Mouse (Mus musculus) hindbrain, embryonic 10.5 days (tissue): ENCODE data around the gene Abi3. TPM values are rescaled to one million over a fixed set of nuclear protein-coding genes. Genes with fewer than 3 reads are reported as not detected.

Experiments used
- DNase-seq: peaks from one replicate; pipeline ENCODE4 v3.0.0-alpha.2; 2017; ENCODE audit warnings: low spot score
- H3K27ac ChIP-seq: fragments of 300-500 bp; sonication (generic); 2 replicates; pipeline ENCODE4 v1.5.1; 2016; ENCODE audit warnings: mild to moderate bottlenecking, moderate library complexity
- H3K27me3 ChIP-seq: fragments of 300-500 bp; sonication (generic); 2 replicates; pipeline ENCODE4 v1.6.1; 2016; ENCODE audit warnings: mild to moderate bottlenecking; ENCODE audit not compliant: poor library complexity, insufficient read depth, severe bottlenecking
- H3K36me3 ChIP-seq: fragments of 300-500 bp; sonication (generic); 2 replicates; pipeline ENCODE4 v1.6.1; 2016; ENCODE audit warnings: mild to moderate bottlenecking, moderate library complexity
- H3K4me1 ChIP-seq: fragments of 300-500 bp; sonication (generic); replicated peaks from 2 replicates; pipeline ENCODE4 v1.6.1; 2016; ENCODE audit warnings: mild to moderate bottlenecking
- H3K4me3 ChIP-seq: fragments of 300-500 bp; sonication (generic); 2 replicates; pipeline ENCODE4 v1.5.1; 2016; ENCODE audit warnings: mild to moderate bottlenecking, moderate library complexity
- H3K9me3 ChIP-seq: fragments of 300-500 bp; sonication (generic); 2 replicates; pipeline ENCODE4 v1.6.1; 2016; ENCODE audit warnings: mild to moderate bottlenecking, moderate library complexity
- WGBS: fragments of 180-500 bp; shearing (Covaris S2); methylation state at CpG from one replicate; pipeline ENCODE4 v1.1.7; 2016; 5-methylcytosine and 5-hydroxymethylcytosine counted together
- polyA plus RNA-seq: library from polyadenylated mRNA; unstranded; fragments of >200 nt; fragmentation: Nextera tagmentation; extraction: Ambion mirVana; gene quantifications from 2 replicates; pipeline ENCODE4 v1.2.1, GENCODE M21; 2016

The Abi3 gene
- polyA plus RNA-seq, 1 experiment from 2014 or later, result 4.4 TPM

GRCm38 (mm10) chr11:95835832-95836231 is 6.4 kb downstream of the Abi3 start:
- no peak for DNase-seq

GRCm38 (mm10) chr11:95834742-95835710 is 7.2 kb downstream of the Abi3 start:
- H3K9me3 ChIP-seq, result no peaks in the 10 kb centered on the region
- H3K27me3 ChIP-seq, result peaks cover 85% of the 10 kb centered on the region
- H3K4me1 ChIP-seq, result peaks cover 70% of the 10 kb centered on the region
- peak overlapping the region; percentile 30; the same call in 1 of the 2 replicates for H3K4me3 ChIP-seq
- peak overlapping the region; percentile 29; the same call in 1 of the 2 replicates for H3K27ac ChIP-seq
- 23% methylated on average over 15 of the region's 15 CpGs for WGBS
- no peak for DNase-seq
- no peaks in the 10 kb centered on the region for H3K36me3 ChIP-seq

More at GRCm38 (mm10) chr11:95835832-95836231, 6.4 kb downstream of the Abi3 start:
- Histone ChIP-seq H3K4me3 (no peak overlapping the region), H3K9me3 (no peaks in the 10 kb centered on the region), H3K27ac (0 out of 2 replicates have a peak overlapping the region, but pooled peaks have one; percentile 9), H3K27me3 (peaks cover 84% of the 10 kb centered on the region), H3K4me1 (peaks cover 62% of the 10 kb centered on the region), H3K36me3 (no peaks in the 10 kb centered on the region)
- WGBS, result 43% methylated on average over 6 of the region's 6 CpGs

GRCm38 (mm10) chr11:95834143-95834667 is 8.1 kb downstream of the Abi3 start:
- peaks cover 93% of the 10 kb centered on the region for H3K27me3 ChIP-seq
- WGBS, result 4% methylated on average over 22 of the region's 22 CpGs
- H3K9me3 ChIP-seq, result no peaks in the 10 kb centered on the region
- peak overlapping the region; percentile 29; the same call in 1 of the 2 replicates for H3K27ac ChIP-seq
- peak overlapping the region; percentile 30 for H3K4me3 ChIP-seq
- H3K36me3 ChIP-seq, result no peaks in the 10 kb centered on the region
- peaks cover 74% of the 10 kb centered on the region for H3K4me1 ChIP-seq
- DNase-seq, result peak; percentile 30

- DNase-seq, result no peak
- H3K4me1 ChIP-seq, result peaks cover 69% of the 10 kb centered on the region
- peak overlapping the region; percentile 30 for H3K4me3 ChIP-seq
- 4% methylated on average over 18 of the region's 18 CpGs for WGBS
- no peaks in the 10 kb centered on the region for H3K9me3 ChIP-seq
- H3K27me3 ChIP-seq, result peaks cover 95% of the 10 kb centered on the region
- H3K27ac ChIP-seq, result no peak overlapping the region
- H3K36me3 ChIP-seq, result no peaks in the 10 kb centered on the region
These were observed 8.6 kb downstream of the Abi3 start for GRCm38 (mm10) chr11:95833631-95834142.

GRCm38 (mm10) chr11:95833006-95833570 is 9.2 kb downstream of the Abi3 start:
- 26% methylated on average over 8 of the region's 8 CpGs for WGBS
- Histone ChIP-seq H3K36me3 (no peaks in the 10 kb centered on the region), H3K4me3 (peak overlapping the region; percentile 30; the same call in 1 of the 2 replicates), H3K4me1 (peaks cover 66% of the 10 kb centered on the region), H3K27me3 (peaks cover 100% of the 10 kb centered on the region), H3K9me3 (no peaks in the 10 kb centered on the region), H3K27ac (no peak overlapping the region)
- no peak for DNase-seq

- WGBS, result 32% methylated on average over 18 of the region's 18 CpGs
- no peaks in the 10 kb centered on the region for H3K9me3 ChIP-seq
- H3K36me3 ChIP-seq, result no peaks in the 10 kb centered on the region
- DNase-seq, result no peak
- no peak overlapping the region; the same call in 1 of the 2 replicates for H3K27ac ChIP-seq
- peaks cover 67% of the 10 kb centered on the region for H3K4me1 ChIP-seq
- no peak overlapping the region for H3K4me3 ChIP-seq
- peaks cover 99% of the 10 kb centered on the region for H3K27me3 ChIP-seq
These were observed 9.9 kb downstream of the Abi3 start for GRCm38 (mm10) chr11:95832129-95833005.

GRCm38 (mm10) chr11:95831641-95832040 is 10.6 kb downstream of the Abi3 start:
- H3K36me3 ChIP-seq, result no peaks in the 10 kb centered on the region
- no peaks in the 10 kb centered on the region for H3K9me3 ChIP-seq
- peaks cover 99% of the 10 kb centered on the region for H3K27me3 ChIP-seq
- 5% methylated on average over 15 of the region's 15 CpGs for WGBS
- no peak overlapping the region; the same call in 1 of the 2 replicates for H3K27ac ChIP-seq
- 0 out of 2 replicates have a peak overlapping the region, but pooled peaks have one; percentile 41 for H3K4me3 ChIP-seq
- peaks cover 73% of the 10 kb centered on the region for H3K4me1 ChIP-seq
- peak; percentile 55 for DNase-seq

DNA sequence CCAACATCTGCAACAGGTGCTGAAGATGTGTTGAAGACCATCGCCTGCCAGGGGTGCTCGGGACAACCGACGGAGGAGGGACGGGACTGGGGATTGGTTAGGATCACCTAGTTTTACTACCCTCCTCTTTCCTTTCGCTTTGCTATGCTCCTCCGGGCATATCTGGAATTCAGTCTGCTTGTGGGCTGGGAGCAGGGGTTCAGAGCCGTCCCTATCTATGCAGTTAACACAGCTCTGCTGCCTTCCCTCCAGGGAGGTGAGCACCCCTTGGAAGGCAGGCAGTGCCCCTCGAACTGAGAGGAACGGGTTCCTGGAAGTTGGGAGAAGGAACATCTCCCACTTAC is 11.0 kb downstream of the Abi3 start:
- Histone ChIP-seq H3K36me3 (no peaks in the 10 kb centered on the region), H3K27me3 (peaks cover 99% of the 10 kb centered on the region), H3K4me1 (peaks cover 73% of the 10 kb centered on the region), H3K4me3 (peak overlapping the region; percentile 41), H3K27ac (no peak overlapping the region), H3K9me3 (no peaks in the 10 kb centered on the region)
- WGBS, result 8% methylated on average over 10 of the region's 10 CpGs
- peak; percentile 32 for DNase-seq

GRCm38 (mm10) chr11:95830411-95831275 is 11.6 kb downstream of the Abi3 start:
- Histone ChIP-seq H3K36me3 (no peaks in the 10 kb centered on the region), H3K9me3 (no peaks in the 10 kb centered on the region), H3K27me3 (peaks cover 99% of the 10 kb centered on the region), H3K4me3 (peak overlapping the region; percentile 41), H3K4me1 (peaks cover 68% of the 10 kb centered on the region), H3K27ac (no peak overlapping the region)
- WGBS, result 3% methylated on average over 80 of the region's 80 CpGs
- DNase-seq, result peak; percentile 46

DNA sequence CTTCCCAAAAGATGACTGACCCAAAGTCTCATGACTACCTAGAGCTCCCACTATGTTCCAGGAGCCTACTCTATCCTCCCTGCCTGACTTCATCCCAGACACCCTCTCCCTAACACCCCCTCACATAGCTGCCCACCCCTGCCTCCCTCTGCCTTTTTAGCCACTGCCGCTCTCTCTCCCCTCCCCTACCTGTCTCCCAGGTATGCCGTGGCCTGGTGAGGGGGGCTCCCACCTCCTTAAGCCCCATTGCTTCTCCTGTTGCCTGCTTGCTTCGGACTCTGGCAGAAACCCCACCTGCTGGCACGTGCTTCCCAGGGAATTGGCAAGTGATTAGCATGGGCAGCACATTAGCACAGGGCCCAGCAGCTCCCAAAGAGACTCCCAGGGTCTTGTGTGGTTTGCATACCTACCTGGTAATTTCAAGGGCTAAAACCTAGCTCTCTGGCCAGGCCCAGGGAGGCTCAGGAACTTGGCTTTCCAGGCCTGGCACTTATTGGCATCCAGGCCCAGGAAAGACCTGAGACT is 12.7 kb downstream of the Abi3 start:
- Histone ChIP-seq H3K4me3 (no peak overlapping the region), H3K4me1 (peaks cover 64% of the 10 kb centered on the region)
- 30% methylated on average over 4 of the region's 4 CpGs for WGBS

More for the DNA sequence above, 12.7 kb downstream of the Abi3 start:
- Histone ChIP-seq H3K27me3 (peaks cover 99% of the 10 kb centered on the region), H3K27ac (no peak overlapping the region), H3K36me3 (no peaks in the 10 kb centered on the region), H3K9me3 (no peaks in the 10 kb centered on the region)
- DNase-seq, result no peak
